Mouse (Mus musculus): ENCODE data around the gene Numbl.
A peak's percentile ranks its signal among the peaks of the same experiment; 100 is the strongest.

Gene Numbl

GRCm38 (mm10) chr7:27326101-27326880 is 68.1 kb downstream of the Numbl start:
- no peak for DNase-seq (ENCODE audit: low spot score)

- DNase-seq (ENCODE audit: low spot score) = no peak
Observed at GRCm38 (mm10) chr7:27327500-27327899, 69.3 kb downstream of the Numbl start.

DNA sequence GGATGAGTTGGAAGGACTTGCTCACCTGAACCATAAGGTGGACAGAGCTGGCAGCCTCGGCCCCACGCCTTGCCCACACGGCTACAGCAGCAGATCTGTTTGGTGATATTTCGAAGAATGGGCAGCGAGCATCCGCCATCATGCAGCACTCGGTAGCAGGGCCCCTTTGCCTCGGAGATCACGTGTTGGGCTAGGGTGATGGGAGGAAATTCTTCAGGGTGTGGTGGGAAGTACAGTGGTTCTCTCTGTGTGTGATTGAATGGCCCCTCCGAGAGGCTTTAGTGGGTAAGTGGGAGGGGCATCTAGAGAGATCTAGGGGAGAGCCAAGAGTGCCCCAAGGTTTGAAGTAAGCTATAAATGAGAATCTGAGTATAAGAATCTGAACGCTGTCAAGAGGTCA is 69.9 kb downstream of the Numbl start:
- DNase-seq (ENCODE audit: low spot score) = no peak

DNA sequence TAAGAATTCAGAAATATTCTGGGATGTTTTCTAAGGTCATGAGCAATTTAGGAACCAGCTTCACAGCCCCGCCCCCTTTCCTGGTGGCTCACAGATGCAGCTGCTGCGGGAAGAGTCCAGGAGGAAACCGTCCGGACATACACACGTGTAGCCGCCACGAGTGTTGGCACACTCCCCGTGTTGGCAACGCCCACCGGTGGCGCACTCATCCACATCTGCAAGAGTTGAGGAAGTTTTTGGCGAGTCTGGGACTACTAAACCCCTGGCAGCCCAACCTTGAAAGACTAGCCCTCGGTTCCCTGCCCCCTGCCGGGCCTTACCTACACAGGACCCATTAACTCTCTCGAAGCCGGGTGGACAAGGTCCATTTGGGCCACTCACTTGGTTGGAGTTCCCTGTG is 70.4 kb downstream of the Numbl start:
- no peak for DNase-seq (ENCODE audit: low spot score)

GRCm38 (mm10) chr7:27329326-27329947 is 71.2 kb downstream of the Numbl start:
- DNase-seq (ENCODE audit: low spot score) = peak; percentile 75

DNA sequence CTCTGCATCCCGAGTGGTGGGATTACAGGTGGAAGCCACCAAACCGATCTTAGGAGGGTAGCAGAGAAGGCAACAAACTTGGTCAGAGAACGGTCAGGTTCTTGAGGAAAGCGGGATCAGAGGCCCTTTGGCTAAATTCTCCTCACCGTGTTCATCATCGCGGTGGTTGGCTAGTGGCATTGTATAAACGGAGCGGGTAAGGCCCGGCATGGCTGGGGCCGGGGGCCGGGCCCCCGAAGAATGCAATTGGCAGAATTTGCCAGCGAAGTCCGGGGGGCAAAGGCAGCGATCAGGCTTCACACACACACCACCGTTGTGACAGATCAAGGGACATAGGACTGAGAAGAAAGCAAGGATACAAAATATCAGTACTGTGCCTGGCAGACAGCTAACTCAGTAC is 71.7 kb downstream of the Numbl start:
- no peak for DNase-seq (ENCODE audit: low spot score)

- DNase-seq (ENCODE audit: low spot score) = peak; percentile 88
Observed at GRCm38 (mm10) chr7:27330709-27331540, 72.7 kb downstream of the Numbl start.

- no peak for DNase-seq (ENCODE audit: low spot score)
Observed at GRCm38 (mm10) chr7:27331541-27331851, 73.3 kb downstream of the Numbl start.

Measured in ovary, postnatal 14 days (tissue).